Mouse (Mus musculus): Measurements from ENCODE around the gene Tns4. TPM values are rescaled to one million over a fixed set of nuclear protein-coding genes. Genes with fewer than 3 reads are reported as not detected.

Tns4 gene
- polyA plus RNA-seq, 1 experiment from 2014 or later: 1.7 TPM

GRCm38 (mm10) chr11:99093740-99094139 is 4.6 kb upstream of the Tns4 start:
- DNase-seq (ENCODE audit: low spot score): no peak

GRCm38 (mm10) chr11:99091666-99092065 is 2.6 kb upstream of the Tns4 start:
- DNase-seq (ENCODE audit: low spot score): no peak

- DNase-seq (ENCODE audit: low spot score): no peak
These were observed 1.3 kb upstream of the Tns4 start for GRCm38 (mm10) chr11:99090391-99090790.

GRCm38 (mm10) chr11:99088486-99088885 is 620 bp downstream of the Tns4 start:
- DNase-seq (ENCODE audit: low spot score): no peak

GRCm38 (mm10) chr11:99084366-99084765 is 4.7 kb downstream of the Tns4 start:
- no peak for DNase-seq (ENCODE audit: low spot score)

GRCm38 (mm10) chr11:99083516-99083915 is 5.6 kb downstream of the Tns4 start:
- DNase-seq (ENCODE audit: low spot score): no peak

GRCm38 (mm10) chr11:99082098-99082497 is 7.0 kb downstream of the Tns4 start:
- no peak for DNase-seq (ENCODE audit: low spot score)

- no peak for DNase-seq (ENCODE audit: low spot score)
These were observed 7.5 kb downstream of the Tns4 start for GRCm38 (mm10) chr11:99081566-99081965.

GRCm38 (mm10) chr11:99080902-99081543 is 8.1 kb downstream of the Tns4 start:
- no peak for DNase-seq (ENCODE audit: low spot score)

- no peak for DNase-seq (ENCODE audit: low spot score)
These were observed 11.2 kb downstream of the Tns4 start for GRCm38 (mm10) chr11:99077869-99078268.

GRCm38 (mm10) chr11:99076744-99077319 is 12.3 kb downstream of the Tns4 start:
- DNase-seq (ENCODE audit: low spot score): no peak

- DNase-seq (ENCODE audit: low spot score): no peak
These were observed 15.3 kb downstream of the Tns4 start for GRCm38 (mm10) chr11:99073781-99074180.

- DNase-seq (ENCODE audit: low spot score): no peak
These were observed 17.2 kb downstream of the Tns4 start for GRCm38 (mm10) chr11:99071866-99072265.

GRCm38 (mm10) chr11:99068455-99068854 is 20.7 kb downstream of the Tns4 start:
- no peak for DNase-seq (ENCODE audit: low spot score)

GRCm38 (mm10) chr11:99067591-99067990 is 21.5 kb downstream of the Tns4 start:
- no peak for DNase-seq (ENCODE audit: low spot score)

- peak; percentile 80 for DNase-seq (ENCODE audit: low spot score)
These were observed 23.1 kb downstream of the Tns4 start for GRCm38 (mm10) chr11:99065979-99066378.

GRCm38 (mm10) chr11:99065353-99065752 is 23.8 kb downstream of the Tns4 start:
- no peak for DNase-seq (ENCODE audit: low spot score)

GRCm38 (mm10) chr11:99063406-99064131 is 25.5 kb downstream of the Tns4 start:
- no peak for DNase-seq (ENCODE audit: low spot score)

- DNase-seq (ENCODE audit: low spot score): no peak
These were observed 26.4 kb downstream of the Tns4 start for GRCm38 (mm10) chr11:99062661-99063060.

- no peak for DNase-seq (ENCODE audit: low spot score)
These were observed 28.7 kb downstream of the Tns4 start for GRCm38 (mm10) chr11:99060435-99060834.

GRCm38 (mm10) chr11:99055571-99056452 is 33.3 kb downstream of the Tns4 start:
- DNase-seq (ENCODE audit: low spot score): no peak

GRCm38 (mm10) chr11:99055143-99055542 is 34.0 kb downstream of the Tns4 start:
- no peak for DNase-seq (ENCODE audit: low spot score)
